Mouse (Mus musculus): Measurements from ENCODE around the gene Tdg. TPM values are rescaled to one million over a fixed set of nuclear protein-coding genes. Genes with fewer than 3 reads are reported as not detected.

Gene Tdg
- total RNA-seq, 2 experiments from 2014 or later, result 72.4 to 75.9 TPM

DNA sequence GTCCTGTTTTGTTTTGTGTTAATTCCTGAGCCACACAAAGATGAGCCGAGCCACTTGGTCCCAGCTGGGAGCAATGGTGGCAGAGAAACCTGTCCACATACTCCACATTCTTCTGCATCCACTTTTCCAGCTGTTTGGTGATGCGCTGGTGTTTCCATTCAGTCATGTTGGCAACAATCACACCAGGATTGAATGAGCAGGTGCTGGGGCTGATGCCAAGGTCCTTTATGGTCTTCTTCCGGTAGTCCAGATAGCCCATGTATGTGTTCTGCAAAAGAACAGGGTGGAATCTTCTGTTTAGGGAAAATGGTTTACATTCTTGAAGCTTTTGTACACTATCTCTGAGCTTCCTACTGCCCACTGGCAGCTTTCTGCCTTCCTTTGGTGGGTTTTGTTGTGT is 25.0 kb downstream of the Tdg start:
- DNase-seq (ENCODE audit: extremely low spot score in 1 of 2, low spot score in 2 of 2), result no peak
- intact Hi-C loops (cut with DNase I), result no loop called here

GRCm38 (mm10) chr10:82661820-82662219 is 32.2 kb downstream of the Tdg start:
- intact Hi-C loops (cut with DNase I), result no loop called here

GRCm38 (mm10) chr10:82662267-82662990 is 32.8 kb downstream of the Tdg start:
- DNase-seq (ENCODE audit: extremely low spot score in 1 of 2, low spot score in 2 of 2), result peak in 1 of 2 experiments; percentile 37
- intact Hi-C loops (cut with DNase I), result no loop called here

More at GRCm38 (mm10) chr10:82661820-82662219, 32.2 kb downstream of the Tdg start:
- DNase-seq (ENCODE audit: extremely low spot score in 1 of 2, low spot score in 2 of 2), result peak in 1 of 2 experiments; percentile 54

GRCm38 (mm10) chr10:82663289-82663688 is 33.7 kb downstream of the Tdg start:
- intact Hi-C loops (cut with DNase I), result no loop called here
- no peak for DNase-seq (ENCODE audit: extremely low spot score in 1 of 2, low spot score in 2 of 2)

DNA sequence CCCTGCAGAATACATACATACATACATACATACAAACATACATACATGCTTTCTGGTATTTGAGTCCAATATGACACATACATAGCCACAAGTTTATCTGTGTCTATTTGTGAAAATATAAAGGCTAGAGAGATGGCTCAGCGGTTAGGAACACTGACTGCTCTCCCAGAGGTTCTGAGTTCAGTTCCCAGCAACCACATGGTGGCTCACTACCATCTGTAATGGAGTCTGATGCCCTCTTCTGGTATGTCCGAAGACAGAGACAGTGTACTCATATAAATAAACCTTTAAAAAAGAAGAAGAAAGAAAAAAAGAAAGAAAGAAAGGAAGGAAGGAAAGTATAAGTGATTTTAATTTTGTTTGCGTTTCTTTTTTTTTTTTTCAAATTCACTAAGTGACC is 36.3 kb downstream of the Tdg start:
- DNase-seq (ENCODE audit: extremely low spot score in 1 of 2, low spot score in 2 of 2), result no peak
- intact Hi-C loops (cut with DNase I), result no loop called here

- DNase-seq (ENCODE audit: extremely low spot score in 1 of 2, low spot score in 2 of 2), result peak; percentile 89 to 91
- intact Hi-C loops (cut with DNase I), result no loop called here
Observed at GRCm38 (mm10) chr10:82666436-82667234, 37.0 kb downstream of the Tdg start.

DNA sequence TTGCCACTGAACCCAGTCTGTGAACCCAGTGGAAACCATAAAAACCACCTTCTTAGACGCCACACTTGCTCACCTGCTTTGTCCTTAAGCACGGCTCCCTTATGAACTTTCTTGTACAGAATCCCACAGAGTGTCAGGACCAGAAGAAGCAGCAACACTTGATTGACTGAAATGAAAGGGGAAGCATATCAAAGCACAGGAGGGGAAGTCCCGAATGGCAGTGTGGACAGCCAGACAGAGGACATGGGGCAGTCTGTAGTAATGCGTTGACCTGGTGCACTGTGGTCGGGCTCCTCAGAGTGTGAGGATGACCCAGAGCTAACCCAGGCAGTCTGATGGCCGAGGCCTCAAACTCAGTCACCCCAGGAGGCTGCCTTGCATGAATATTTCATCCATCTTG is 40.6 kb downstream of the Tdg start:
- DNase-seq (ENCODE audit: extremely low spot score in 1 of 2, low spot score in 2 of 2), result no peak
- intact Hi-C loops (cut with DNase I), result no loop called here

DNA sequence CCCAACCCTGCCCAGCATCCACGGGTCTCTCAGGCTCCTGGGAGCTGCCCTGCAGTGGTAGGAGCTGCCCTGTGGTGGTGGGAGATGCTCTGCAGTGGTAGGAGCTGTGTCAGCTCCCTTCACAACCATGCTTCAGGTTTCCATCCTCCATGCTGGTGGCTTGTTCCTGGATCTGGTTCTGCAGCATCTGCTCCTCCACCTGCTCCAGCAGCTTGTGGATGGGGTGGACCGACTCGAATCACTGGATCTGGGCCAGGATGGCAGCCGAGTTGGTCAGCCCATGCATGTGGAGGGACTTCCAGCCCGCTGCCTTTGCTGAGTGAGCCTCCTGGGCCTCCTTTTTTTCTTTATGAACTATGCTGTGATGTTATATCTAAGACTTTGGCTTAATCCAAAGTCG is 47.3 kb downstream of the Tdg start:
- DNase-seq (ENCODE audit: extremely low spot score in 1 of 2, low spot score in 2 of 2), result no peak
- intact Hi-C loops (cut with DNase I), result no loop called here

GRCm38 (mm10) chr10:82680769-82681168 is 51.1 kb downstream of the Tdg start:
- peak in 1 of 2 experiments; percentile 56 for DNase-seq (ENCODE audit: extremely low spot score in 1 of 2, low spot score in 2 of 2)
- intact Hi-C loops (cut with DNase I), result no loop called here

- intact Hi-C loops (cut with DNase I), result no loop called here
- no peak for DNase-seq (ENCODE audit: extremely low spot score in 1 of 2, low spot score in 2 of 2)
Observed at GRCm38 (mm10) chr10:82681639-82682038, 52.0 kb downstream of the Tdg start.

DNA sequence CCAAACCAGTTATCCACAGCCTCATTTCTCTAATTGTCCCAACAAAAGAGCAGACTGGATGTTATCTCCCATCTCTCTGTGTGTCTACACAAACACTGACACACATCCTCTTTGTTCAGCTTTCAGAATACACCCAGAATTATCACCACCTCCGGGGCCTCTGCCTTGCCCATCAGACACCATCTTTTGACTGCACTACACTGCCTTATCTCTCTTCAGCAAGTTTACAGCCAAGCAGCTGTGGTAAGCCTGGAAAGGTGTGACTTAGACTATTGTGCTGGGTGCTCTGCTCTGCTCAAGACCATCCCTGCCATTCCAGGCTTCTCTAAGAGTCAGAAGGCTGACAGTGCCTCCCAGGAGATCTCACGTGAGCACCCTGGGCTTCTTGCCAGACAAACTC is 55.8 kb downstream of the Tdg start:
- DNase-seq (ENCODE audit: extremely low spot score in 1 of 2, low spot score in 2 of 2), result no peak
- intact Hi-C loops (cut with DNase I), result no loop called here

GRCm38 (mm10) chr10:82689681-82690211 is 60.1 kb downstream of the Tdg start:
- intact Hi-C loops (cut with DNase I), result no loop called here
- DNase-seq (ENCODE audit: extremely low spot score in 1 of 2, low spot score in 2 of 2), result no peak

DNA sequence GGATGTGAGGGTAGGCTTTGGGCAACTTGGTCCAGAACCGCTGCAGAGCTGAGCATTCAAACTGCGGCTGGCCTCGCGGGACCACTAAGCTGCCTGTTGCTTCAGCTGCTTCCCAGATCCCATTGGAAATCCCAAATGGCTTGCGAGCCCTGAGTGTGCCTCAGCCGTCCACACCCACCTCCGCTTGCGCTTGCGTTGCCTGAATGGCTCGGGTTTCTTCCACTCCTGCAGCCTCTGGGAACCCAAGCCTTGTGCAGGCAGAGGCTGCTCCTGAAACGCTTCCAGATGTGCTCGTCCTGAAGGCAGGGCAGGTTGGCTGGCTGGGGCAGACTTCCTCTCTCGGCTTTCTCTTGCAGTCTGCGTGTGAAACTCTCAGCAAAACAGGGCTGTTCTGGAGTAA is 60.9 kb downstream of the Tdg start, which contains the start of gene Glt8d2:
Gene Glt8d2, minus strand, starts transcription at position 157 of the 400 bp plus-strand sequence.
- intact Hi-C loops (cut with DNase I), result no loop called here
- DNase-seq (ENCODE audit: extremely low spot score in 1 of 2, low spot score in 2 of 2), result peak in 1 of 2 experiments; percentile 61

- intact Hi-C loops (cut with DNase I), result no loop called here
- DNase-seq (ENCODE audit: extremely low spot score in 1 of 2, low spot score in 2 of 2), result no peak
Observed at GRCm38 (mm10) chr10:82695956-82696355, 66.3 kb downstream of the Tdg start, which contains the start of gene Hcfc2. Gene Hcfc2 (plus strand): TSS chr10:82696160.

GRCm38 (mm10) chr10:82696453-82697079 is 66.9 kb downstream of the Tdg start:
- intact Hi-C loops (cut with DNase I), result no loop called here
- DNase-seq (ENCODE audit: extremely low spot score in 1 of 2, low spot score in 2 of 2), result no peak

DNA sequence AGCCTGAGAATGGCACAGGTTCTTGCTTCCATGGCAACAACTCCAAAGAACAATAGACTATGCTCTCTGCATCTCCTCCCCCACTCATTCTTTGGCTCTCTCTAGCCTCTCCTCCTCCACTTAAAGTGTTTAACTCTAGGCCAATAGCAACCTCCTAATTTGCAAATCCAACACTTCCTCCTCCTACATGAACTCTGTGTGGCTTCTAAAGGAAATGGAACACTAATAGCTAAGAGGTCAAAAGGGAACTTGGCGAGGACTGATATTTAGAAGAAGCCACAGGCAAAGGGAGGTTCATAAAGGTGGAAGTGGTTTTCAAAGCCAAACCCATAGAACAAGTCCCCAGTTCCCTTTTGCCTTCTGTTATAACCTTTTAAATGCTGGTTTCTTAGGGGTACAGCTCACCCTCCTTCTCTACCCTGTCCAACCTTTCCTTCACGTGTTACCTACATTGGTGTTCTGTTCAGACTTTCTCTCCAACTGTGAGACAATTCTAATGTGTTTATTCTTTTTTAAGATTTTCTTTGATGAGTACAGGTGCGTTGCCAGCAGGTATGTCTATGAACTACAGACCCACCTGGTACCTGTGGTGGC is 67.8 kb downstream of the Tdg start:
- intact Hi-C loops (cut with DNase I), result no loop called here
- no peak for DNase-seq (ENCODE audit: extremely low spot score in 1 of 2, low spot score in 2 of 2)

- intact Hi-C loops (cut with DNase I), result no loop called here
- peak; percentile 70 to 94 for DNase-seq (ENCODE audit: extremely low spot score in 1 of 2, low spot score in 2 of 2)
Observed at GRCm38 (mm10) chr10:82698712-82699261, 69.2 kb downstream of the Tdg start.

- intact Hi-C loops (cut with DNase I), result no loop called here
- DNase-seq (ENCODE audit: extremely low spot score in 1 of 2, low spot score in 2 of 2), result no peak
Observed at GRCm38 (mm10) chr10:82699296-82699941, 69.8 kb downstream of the Tdg start.

Measured in left cerebral cortex, postnatal 10 days (tissue).